Mouse (Mus musculus) embryo, embryonic 10 days (tissue): ENCODE data around the gene Oscp1.

Experiments used
- DNase-seq: peaks from one replicate; pipeline ENCODE4 v3.0.0-alpha.2; 2015; ENCODE audit warnings: low spot score

Gene Oscp1

GRCm38 (mm10) chr4:126110374-126111152, 52.2 kb downstream of the Oscp1 start:
- no peak for DNase-seq

- no peak for DNase-seq
Observed at GRCm38 (mm10) chr4:126111153-126111549, 52.8 kb downstream of the Oscp1 start.

DNA sequence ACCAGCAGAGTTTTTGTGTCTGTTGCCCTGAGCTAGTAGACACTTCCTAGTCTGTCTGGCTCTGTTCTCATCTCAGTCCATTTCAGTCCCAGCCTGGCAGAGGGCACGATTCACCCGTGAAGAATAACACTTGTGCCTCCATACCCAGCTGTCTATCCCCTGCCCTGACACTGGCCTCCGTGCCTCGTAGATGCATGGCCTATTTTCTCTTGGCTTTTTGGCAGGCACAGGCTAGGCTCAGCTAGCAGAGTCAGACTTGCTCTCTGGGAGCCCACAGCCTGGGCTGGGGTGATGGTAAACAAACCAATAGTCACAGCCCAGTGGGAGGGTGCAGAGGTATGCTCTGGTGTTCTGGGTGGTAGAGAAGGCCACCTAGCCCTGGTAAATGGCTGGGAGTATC, 54.9 kb downstream of the Oscp1 start:
- DNase-seq: no peak

- DNase-seq: peak; percentile 60
Observed at GRCm38 (mm10) chr4:126113943-126114342, 55.6 kb downstream of the Oscp1 start.

DNA sequence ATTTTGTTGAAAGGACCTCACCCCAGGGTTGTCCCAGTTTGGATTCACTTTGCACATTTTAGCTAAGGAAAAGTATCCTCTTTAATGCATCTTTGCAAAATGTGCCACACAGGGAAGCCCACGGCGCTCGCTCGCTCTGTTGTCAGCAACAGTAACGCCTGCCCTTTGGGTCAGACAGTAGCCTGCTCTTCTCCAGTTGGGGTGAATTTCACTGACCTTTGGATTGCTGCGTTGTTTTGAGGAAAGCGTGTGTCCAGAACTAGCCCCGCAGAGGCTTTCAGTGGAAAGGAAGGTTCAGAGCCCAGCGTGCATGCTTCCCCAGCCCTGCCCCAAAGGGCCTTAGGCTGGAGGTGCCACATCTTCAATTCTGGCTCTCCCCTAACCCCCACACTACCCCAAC, 57.0 kb downstream of the Oscp1 start:
- DNase-seq: no peak

DNA sequence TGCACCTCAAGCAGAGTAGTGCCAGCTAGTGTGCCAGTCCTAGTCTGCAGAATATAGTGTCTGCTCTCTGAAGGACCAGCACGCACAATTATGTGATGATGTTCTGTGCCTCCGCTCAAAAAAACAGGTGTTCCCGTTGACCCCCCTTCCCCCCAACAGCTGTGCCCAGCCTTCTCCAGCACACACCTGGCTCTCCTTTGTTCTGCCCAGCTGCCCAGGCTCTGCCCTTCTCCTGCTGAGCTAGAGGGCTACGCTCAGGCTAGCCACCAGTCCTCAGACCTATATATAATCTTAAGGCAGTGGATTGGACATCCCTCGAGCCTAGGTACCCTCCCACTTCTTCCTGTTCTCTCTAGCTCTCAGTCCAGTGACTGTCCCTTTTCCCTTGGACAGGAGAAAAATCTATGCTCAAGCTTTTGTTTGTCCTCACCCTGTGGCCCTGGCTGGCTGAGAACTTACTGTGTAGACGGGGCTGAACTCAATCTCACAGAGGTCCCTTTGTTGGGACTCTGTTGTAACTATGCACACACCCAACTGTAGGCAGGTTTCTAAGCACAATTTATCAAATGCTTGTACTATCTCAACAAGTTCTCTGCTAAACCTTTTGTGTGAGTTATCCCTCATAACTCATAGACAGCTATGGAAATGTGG, 57.6 kb downstream of the Oscp1 start:
- DNase-seq: no peak

- no peak for DNase-seq
Observed at GRCm38 (mm10) chr4:126117116-126117515, 58.8 kb downstream of the Oscp1 start.

- DNase-seq: no peak
Observed at GRCm38 (mm10) chr4:126118651-126119050, 60.3 kb downstream of the Oscp1 start.

GRCm38 (mm10) chr4:126119051-126119450, 60.7 kb downstream of the Oscp1 start:
- DNase-seq: no peak

DNA sequence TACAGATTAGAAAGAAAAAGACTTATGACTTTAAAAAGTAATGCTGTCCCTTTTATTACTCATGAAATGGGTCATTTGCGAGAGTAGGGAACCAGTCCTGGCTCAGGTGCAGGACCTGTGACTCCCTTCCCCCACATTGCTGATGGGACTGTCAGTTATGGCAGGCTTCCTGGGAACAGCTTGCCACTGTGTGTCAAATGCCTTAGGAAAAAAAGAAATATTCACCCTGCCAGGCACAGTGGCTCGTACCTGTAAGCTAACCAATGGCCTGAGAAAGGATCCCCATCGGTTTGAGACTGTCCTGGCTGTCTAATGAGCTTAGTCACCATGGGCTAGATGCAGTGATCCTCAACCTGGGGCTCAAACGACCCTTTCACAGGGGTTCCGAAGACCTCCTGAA, 61.7 kb downstream of the Oscp1 start:
- no peak for DNase-seq

DNA sequence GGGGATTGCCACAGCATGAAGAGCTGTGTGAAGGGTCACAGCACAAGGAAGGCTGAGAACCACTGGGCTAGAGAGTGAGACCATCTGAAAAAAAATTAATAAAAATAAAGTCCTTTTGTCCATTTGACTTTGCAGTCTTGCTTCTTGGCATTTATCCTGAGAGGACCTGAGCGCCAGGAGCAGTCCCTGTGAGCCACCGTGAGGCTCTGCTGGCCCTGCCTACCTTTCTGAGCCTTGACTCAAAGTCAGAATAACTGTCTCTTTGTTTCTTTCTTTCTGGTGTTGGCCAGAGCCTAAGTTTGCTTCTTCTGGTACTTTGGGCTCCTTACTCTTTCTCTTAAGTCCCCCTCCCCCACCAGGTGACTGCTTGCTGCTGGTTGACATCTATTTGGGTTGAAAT, 62.1 kb downstream of the Oscp1 start:
- DNase-seq: no peak

DNA sequence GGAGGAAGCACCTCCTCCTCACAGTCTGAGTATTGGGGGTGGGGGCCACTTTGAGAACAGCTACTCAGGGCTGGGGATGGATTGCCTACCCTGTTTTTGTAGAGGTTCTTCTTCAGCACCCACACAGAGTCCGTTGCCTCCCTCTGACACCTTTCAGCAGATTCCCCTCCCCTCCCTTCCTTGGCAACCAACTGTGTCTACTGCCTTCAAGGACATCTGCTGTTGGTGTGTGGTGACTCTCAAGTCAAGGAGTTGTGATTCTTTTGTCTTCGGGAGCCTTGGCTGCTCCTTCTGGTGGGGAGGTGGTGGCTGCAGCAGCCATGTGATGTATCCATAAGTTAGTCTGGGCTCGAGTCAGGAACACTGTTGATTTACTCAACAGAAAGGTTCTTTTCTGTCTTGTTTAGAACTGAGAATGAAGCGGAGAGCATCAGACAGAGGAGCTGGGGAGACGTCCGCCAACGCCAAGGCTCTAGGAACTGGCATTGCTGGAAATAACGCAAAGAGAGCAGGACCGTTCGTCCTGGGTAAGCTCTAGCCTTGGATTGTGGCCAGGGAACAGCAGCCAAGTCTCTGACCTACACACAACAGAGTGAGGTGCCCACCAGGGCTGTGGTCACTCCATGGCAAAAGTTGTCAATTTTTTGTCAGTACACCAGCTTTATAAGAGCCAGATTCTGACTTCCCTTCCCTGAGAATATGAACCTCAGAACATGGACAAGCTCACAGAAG, 65.1 kb downstream of the Oscp1 start:
- DNase-seq: no peak

DNA sequence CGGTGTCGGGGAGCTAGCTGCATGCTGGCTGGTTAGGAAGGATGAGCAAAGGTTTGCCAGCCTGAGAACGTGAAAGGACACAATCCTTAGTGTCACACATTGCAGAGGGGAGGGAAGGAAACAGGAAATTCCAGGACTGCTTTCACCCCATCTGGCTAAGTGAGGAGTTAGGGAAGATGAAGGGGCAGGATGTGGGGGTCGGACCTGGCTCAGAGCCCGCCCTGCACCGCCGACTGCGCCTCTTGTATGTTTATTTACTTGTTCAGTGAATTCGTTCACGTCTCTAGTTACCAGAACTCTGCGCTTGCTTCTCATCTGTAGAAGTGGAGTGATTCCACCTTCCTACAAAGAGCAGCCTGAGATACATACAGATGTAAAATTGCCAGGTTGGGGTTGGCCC, 72.1 kb downstream of the Oscp1 start:
- DNase-seq: peak; percentile 67

- DNase-seq: peak; percentile 66
Observed at GRCm38 (mm10) chr4:126131290-126132121, 73.1 kb downstream of the Oscp1 start.

DNA sequence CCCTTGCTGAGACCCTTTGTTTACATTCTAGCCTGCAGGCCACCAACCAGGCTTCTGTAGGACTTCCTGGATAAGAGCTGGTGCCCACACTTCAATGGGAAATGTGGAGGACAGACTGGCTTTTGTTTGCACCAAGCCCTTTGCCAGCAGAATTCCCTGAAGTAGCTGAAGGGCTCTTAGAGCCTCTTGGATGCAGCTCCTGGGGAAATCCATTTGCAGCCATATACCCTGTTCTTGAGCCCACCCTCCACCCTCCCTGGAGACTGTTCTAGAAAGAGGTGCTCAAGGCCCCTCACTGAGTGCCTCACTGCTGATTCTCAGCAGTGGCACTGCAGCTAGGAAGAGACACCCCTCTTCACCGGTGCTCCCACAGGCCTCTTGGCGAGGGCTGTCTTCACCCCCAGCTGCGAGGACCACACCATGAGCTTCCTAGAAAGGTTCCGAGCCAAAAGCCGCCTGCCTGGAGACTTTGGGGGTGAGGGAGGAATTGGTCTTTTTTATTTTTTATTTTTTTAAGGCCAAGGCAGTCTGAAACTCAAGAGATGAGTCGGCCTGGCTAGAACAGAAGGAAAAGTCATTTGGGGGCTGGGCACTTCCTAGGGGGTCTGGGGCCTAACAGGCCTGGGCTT, 74.4 kb downstream of the Oscp1 start:
- no peak for DNase-seq

DNA sequence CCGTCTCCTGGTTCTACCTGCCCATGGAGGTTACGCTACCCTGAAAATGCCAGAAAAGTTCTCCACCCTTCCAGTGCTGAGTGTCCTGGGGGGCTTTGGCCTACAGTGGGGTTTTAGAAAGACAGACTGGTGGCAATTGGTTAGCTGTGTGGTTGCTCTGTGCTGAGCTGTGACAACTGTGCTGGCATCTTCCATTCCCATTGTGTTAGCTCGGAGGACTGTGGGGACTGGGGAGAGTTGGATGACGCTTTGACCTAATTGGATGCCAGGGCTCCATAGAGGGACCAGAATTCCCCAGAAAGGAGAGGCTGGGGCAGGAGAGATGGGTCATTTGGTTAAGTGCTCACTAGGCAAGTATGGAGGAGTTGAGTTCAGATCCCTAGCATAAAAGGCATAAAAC, 75.9 kb downstream of the Oscp1 start:
- no peak for DNase-seq

DNA sequence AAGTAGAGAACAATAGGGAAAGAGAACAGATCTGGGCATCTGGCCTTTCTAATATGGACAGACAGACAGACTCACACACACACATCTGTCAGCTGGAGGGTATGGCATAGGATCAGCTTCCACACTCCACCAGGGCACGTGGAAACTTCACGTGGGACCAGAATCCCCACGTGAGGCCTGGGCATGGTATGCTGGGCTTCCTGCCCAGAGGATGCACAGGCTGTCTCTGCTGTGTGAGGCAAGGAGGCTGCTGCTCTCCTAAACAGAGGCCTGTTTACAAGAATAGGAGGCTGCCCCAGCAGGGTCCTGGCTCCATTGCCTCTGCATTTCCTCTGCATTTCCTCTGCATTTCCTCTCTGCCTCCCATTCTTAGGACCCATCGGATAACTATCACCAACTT, 76.3 kb downstream of the Oscp1 start:
- DNase-seq: no peak

DNA sequence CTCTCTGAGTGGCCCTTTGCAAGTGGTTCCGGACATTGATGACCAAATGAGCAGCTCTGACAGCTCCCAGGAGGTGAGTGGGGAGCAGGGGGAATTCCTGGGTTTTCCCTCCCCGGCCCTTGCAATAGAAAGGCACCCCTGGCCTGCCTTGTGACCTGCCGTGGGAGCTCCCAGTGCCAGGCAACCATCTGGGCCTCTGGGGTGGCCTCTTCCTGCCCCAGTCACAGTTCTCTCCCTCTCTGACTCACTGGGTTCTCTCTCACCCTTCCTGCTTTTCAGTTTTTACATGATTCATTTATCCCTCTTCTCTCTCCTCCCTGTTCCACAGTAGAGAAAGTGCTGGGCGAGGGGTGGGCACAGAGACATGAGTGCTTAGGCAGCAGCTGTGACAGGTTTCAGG, 79.4 kb downstream of the Oscp1 start:
- DNase-seq: no peak

GRCm38 (mm10) chr4:126141021-126141420, 82.7 kb downstream of the Oscp1 start:
- DNase-seq: no peak
